1 mouse cellular context compared by ENCODE assay signal in the genomic region with DNA sequence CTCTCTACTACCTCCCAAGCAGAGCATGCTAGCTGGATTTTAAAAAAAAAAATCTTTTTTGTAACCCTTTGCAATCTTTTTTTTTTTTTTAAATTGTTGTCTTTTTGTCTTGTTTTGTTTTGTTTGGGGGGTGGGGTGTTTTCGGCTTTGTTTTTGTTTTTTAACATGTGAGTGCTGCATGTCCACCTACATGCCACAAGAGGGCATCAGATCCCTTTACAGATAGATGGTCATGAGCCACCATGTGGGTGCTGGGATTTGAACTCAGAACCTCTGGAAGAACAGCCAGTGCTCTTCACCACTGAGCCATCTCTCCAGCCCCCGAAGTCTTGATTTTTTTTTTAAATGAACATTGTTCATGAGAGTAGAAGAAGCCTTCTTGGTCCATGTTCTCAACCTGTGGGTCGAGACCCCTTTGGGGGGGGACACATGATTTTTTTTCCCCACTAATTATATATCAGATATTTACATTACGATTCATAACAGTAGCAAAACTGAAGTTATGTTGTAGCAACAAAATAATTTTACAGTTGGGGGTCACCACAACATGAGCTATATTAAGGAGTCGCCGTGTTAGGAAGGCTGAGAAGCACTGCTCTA.
TF ChIP-seq lines count a peak whose summit lies in the region.

No protein-coding gene starts in this region.

TF ChIP-seq in MEL, 35 proteins besides CTCF, POLR2A, EP300 and RAD21:
- TF ChIP-seq JUND (IDR thresholded peaks at IDR 0.05; ENCODE audit: low read depth, low read length) (no peak), NRF1 (IDR thresholded peaks at IDR 0.05; ENCODE audit: insufficient read depth, low read depth, low read length, poor library complexity, severe bottlenecking) (no peak), BHLHE40 (IDR thresholded peaks at IDR 0.05; ENCODE audit: borderline replicate concordance, low read depth, low read length) (no peak), MAX (IDR thresholded peaks at IDR 0.05; ENCODE audit: low read length) (no peak), ZMIZ1 (IDR thresholded peaks at IDR 0.05; ENCODE audit: low read depth, low read length) (no peak), UBTF (IDR thresholded peaks at IDR 0.05; ENCODE audit: borderline replicate concordance, insufficient read depth, low read depth, low read length) (no peak), CHD2 (IDR thresholded peaks at IDR 0.05; ENCODE audit: low read length) (no peak)
